Mouse (Mus musculus): Measurements from ENCODE around the gene Pip5kl1.

- TF ChIP-seq CTCF (IDR thresholded peaks at IDR 0.05; ENCODE audit: control insufficient read depth, insufficient read depth, insufficient replicate concordance, low read depth, low read length): no peak
- peak; percentile 60 for TF ChIP-seq POLR2A (IDR thresholded peaks at IDR 0.05; ENCODE audit: control insufficient read depth, low read depth, low read length)
Measured at GRCm38 (mm10) chr2:32625212-32625872, 50.7 kb downstream of the Pip5kl1 start.
